Mouse (Mus musculus) adrenal gland, postnatal 14 days (tissue): ENCODE results near the gene Ppm1d. TPM values are rescaled to one million over a fixed set of nuclear protein-coding genes. Genes with fewer than 3 reads are reported as not detected.
A peak's percentile ranks its signal among the peaks of the same experiment; 100 is the strongest.

Source experiments
- DNase-seq: peaks from one replicate; pipeline ENCODE4 v3.0.0; 2021; ENCODE audit warnings: mixed read lengths
- total RNA-seq: library from RNA; stranded (reverse); gene quantifications from 2 replicates; pipeline ENCODE4 v1.2.3, GENCODE M21; 2021

Ppm1d gene
- total RNA-seq, 1 experiment from 2014 or later = 16.6 TPM

- no peak for DNase-seq
Measured at GRCm38 (mm10) chr11:85329167-85329894, 18.3 kb downstream of the Ppm1d start.

DNA sequence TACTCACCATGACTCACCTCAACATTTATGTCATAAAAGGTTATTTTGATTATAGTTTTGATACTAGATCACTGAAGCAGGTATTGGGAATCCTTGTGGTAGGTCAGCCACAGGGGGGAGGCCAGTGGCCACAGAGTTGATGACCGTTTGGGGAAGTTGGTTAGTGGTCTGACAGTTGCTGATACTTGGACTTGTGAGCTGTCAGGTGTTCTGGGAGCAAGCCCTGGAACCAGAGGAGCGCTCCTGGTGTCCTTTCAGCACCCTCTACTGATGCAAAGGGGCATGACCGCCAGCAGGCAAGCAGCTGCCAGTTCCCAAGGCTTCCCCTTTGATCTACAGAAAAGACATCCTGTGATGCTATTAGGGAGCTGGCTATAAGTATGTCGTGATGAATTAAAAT is 23.7 kb downstream of the Ppm1d start:
- peak; percentile 78 for DNase-seq

DNA sequence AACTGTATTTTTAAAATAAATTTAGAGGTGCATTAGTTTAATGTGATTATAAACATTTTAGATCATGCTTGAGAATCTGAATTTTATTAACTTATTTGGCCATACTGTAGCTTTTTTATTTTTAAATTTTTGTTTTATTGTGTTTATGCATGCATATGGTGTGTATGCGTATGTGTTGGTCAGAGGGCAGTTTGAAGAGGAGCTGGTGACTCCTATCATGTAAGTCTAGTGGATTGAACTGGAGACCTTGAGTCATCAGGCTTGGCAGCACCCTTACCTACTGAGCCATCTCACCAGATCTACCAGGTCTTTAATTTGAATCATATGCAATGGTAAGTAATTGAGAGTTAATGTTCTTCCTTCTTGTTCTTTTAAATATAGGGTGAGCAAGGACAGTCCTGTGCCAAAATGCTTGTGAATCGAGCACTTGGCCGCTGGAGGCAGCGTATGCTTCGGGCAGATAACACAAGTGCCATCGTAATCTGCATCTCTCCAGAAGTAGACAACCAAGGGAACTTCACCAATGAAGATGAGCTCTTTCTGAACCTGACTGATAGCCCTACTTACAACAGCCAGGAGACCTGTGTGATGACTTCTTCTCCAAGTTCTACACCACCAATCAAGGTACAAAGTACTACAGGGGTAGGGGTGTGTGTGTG is 28.3 kb downstream of the Ppm1d start:
- DNase-seq = no peak

DNA sequence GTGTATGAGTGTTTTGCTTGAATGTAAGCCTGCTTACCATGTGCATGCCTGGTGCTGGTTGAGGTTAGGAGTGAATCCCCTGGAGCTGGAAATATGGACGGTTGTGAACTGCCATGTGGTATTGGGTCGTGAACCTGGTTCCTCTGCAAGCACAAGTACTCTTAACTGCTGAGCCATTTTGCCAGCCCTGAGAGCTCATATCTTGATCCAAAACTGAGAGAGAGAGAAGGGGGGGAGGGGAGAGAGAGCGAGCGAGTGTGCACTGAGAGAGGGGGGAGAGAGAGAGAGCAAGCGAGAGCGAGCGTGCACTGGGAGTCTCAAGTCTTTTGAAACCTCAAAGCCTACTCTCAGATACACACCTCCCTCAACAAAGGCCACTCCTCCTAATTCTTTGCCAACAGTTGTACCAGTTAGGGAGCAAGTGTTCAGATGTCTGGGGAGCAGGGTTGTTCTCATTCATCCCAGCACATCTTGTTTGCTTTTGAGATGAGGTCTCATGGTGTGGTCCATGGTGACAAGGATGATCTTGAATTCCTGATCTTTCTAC is 29.1 kb downstream of the Ppm1d start:
- DNase-seq = no peak

- DNase-seq = peak; percentile 99
Measured at GRCm38 (mm10) chr11:85352539-85353380, 41.7 kb downstream of the Ppm1d start, which contains the start of gene Bcas3. Gene Bcas3, plus strand, starts transcription at chr11:85353167.

DNA sequence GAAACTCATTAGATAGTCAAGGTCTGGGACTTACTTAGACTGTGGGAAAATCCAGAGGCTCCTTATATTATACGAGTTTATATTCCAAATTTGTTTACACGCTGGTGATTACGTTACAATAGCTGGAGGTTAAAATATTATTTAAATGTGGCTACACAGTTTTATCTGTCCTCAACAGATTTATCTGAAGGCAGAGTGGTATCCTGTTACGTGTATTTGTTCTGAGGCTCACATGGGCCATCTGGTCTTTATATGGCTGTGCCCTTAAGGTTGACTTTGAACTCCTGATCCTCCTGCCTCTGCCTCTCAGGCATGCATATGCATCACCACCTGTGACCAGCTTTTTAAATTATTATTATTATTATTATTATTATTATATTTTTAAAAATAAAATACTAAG is 42.8 kb downstream of the Ppm1d start:
- DNase-seq = no peak

- no peak for DNase-seq
Measured at GRCm38 (mm10) chr11:85359641-85360040, 48.6 kb downstream of the Ppm1d start.

DNA sequence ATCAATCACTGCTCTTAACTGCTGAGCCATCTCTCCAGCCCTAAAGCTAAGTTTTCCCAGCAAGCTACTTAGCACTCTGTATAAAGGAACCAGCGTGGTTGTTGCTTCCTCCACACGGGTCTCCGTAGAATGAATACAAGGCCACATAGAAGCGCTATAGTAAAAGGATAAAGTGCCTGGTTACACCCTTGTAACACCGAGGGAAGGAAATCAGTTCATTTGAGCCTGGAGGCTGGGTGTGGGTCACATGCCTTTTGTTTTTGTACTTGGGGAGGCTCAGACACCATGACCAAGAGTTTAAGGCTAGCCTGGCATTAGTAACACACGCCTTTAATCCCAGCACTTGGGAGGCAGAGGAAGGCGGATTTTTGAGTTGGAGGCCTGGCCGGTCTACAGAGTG is 50.6 kb downstream of the Ppm1d start:
- DNase-seq = no peak

DNA sequence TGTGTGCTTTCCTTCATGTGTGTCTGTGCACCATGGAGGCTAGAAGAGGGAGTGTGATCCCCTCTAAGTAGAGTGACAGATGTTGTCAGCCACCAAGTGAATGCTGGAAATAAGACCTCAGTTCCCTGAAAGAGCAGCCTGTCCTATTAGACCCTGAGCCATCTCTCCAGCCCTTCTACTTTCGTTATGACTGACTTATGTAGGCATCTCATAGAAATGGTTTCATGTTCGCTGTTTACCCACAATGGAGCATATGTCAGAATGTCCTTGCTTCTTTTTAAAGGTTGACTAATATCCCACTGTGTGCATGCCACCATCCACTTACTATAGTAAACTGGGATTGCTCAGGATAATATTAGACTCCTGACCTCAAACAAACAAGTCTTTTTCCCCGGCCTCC is 55.1 kb downstream of the Ppm1d start:
- DNase-seq = no peak

- peak; percentile 43 for DNase-seq
Measured at GRCm38 (mm10) chr11:85367823-85368222, 56.8 kb downstream of the Ppm1d start.

DNA sequence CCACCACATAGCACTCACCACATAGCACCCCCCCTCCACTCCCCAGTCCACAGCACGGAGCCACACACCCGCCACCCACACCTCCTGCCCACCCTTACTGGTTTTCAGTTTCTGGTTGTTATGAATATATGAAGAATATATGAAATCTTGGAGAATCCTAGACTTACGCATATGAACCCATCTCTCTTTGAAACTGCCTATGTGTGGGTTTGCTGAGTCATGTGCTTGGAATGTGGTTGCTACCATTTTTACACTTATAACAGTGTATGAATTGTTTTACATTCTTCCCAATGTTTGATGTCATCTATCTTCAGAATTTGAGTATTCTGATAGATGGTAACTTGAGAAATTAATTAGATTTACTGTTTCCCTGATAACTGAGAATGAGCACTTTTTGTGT is 68.0 kb downstream of the Ppm1d start:
- no peak for DNase-seq

GRCm38 (mm10) chr11:85380046-85380445 is 69.0 kb downstream of the Ppm1d start:
- DNase-seq = no peak

DNA sequence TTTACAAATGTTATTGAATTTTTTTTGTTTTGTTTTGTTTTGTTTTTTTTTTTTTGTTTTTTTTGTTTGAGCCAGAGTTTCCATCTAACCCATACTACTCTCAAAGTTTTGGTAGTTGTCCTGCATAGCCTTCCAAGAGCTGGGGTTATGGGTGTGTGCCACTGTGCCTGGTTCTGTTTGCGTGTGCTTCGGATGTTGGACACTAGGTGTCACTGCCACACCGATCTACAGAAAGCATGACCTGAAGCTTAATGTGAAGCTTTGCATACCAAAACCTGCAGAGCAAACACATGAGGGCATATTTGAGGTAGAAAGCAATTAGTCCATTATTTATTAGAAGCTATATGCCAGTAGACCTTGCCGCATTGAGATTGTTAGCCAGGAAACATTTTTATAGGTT is 71.0 kb downstream of the Ppm1d start:
- DNase-seq = peak; percentile 74

GRCm38 (mm10) chr11:85383975-85384821 is 73.2 kb downstream of the Ppm1d start:
- DNase-seq = no peak

GRCm38 (mm10) chr11:85392179-85392863 is 81.3 kb downstream of the Ppm1d start:
- peak; percentile 13 for DNase-seq

DNA sequence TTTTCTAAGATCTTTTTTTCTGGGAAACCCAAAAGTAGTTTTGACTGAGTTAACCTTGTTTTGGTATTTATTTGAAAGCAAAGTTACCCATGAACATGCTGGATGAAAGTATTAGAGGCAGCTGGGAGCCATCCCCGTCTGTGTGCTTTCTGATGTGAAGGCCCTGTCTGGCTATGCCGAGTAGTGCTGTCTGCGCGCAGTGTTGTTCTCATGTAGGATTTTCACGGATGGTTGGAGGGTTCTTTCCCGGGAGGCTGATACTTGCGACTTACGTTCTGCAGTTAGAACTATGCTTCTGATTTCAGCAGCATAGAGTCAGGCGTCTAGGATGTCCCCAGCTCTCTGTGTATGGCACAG is 81.8 kb downstream of the Ppm1d start:
- no peak for DNase-seq

DNA sequence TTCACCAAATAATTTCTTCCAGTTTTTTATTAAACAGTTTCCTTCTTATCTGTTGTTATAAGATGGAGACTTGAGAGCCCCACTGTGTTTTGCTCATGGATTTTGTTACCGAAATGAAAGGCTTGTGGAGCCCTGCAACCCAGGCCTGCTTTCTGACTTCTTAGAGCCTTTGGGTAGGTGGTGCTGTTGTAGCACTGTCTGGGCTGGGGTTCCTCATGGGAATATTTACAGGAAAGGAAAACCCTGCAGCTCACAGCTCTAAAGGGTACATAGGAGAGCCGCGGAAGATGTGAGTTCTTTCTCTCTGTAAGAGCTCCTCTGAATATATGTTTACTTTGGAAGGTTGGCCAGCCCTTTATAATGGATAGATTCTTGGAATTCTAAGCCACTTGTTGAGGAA is 82.9 kb downstream of the Ppm1d start:
- DNase-seq = no peak

- no peak for DNase-seq
Measured at GRCm38 (mm10) chr11:85395361-85395760, 84.3 kb downstream of the Ppm1d start.
